Mouse (Mus musculus) neural tube, embryonic 10.5 days (tissue): Measurements from ENCODE around the gene 1700088E04Rik.

Source experiments
- DNase-seq: peaks from one replicate; pipeline ENCODE4 v3.0.0-alpha.2; 2017; ENCODE audit warnings: low spot score; ENCODE audit errors: extremely low spot score

The 1700088E04Rik gene

GRCm38 (mm10) chr15:79131442-79131841, 9.6 kb downstream of the 1700088E04Rik start:
- DNase-seq, result no peak

GRCm38 (mm10) chr15:79130782-79131181, 10.3 kb downstream of the 1700088E04Rik start:
- DNase-seq, result no peak

GRCm38 (mm10) chr15:79129311-79129710, 11.7 kb downstream of the 1700088E04Rik start:
- DNase-seq, result no peak

- no peak for DNase-seq
Measured at GRCm38 (mm10) chr15:79128208-79128607, 12.8 kb downstream of the 1700088E04Rik start.

- no peak for DNase-seq
Measured at GRCm38 (mm10) chr15:79127101-79127500, 14.0 kb downstream of the 1700088E04Rik start.

DNA sequence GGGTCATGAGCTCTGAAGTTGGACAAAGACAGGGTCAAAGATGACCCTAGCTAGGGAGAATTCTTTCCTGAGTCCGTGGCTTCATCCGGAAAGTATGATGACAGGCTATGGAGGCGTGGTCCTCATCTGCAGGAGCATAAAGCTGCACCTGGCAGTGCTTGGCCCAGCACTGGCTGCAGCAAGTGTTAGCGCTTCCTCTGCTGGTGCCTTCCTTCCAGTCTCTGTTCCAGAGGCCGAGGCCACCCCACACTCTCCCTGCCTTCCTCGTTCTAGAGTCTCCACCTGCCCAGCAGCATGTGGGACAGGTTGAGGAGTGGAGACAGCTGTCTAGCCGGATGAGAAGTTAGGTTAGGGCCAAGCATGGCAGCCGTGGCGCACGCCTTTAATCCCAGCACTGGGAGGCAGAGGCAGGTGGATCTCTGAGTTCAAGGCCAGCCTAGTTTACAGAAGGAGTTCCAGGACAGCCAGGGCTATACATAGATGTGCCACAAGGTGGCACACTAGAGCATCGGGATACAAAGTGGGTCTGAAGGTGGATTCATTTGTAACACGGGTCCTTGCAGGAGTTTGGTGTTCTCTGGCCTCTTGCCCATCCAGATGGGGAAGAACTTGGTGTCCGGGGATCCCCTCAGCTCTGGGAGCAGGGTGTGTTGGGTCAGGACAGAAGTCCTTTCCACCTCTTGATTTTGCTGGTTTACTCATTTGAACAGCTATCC, 14.7 kb downstream of the 1700088E04Rik start:
- peak; percentile 50 for DNase-seq

DNA sequence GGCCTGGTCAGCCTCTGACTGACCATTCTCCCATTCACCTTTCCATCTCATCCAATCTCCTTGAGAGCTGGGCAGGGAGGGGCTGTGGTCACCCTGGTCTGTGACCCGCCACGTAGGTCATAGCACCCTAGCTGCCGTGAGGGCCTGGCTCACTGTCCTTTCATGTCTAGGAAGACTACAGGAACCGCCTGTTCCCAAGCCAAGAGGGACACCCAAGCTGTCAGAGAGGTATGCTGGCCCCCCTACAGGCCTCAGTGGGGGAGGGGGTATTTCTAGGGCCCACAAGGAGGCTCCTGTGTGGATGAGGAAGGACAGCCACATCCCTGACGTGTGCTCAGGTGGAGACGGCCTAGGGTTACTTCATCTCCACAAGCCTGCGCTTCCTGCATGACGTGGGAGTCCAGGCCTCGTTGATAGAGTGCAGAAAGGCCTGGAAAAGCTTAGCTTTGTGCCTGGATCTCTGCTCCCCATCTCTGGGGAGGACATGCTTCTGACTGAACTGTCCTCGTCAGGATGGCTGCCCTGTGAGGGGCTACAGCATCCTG, 16.6 kb downstream of the 1700088E04Rik start:
- DNase-seq, result no peak

GRCm38 (mm10) chr15:79123751-79124150, 17.3 kb downstream of the 1700088E04Rik start:
- DNase-seq, result no peak

GRCm38 (mm10) chr15:79122546-79122945, 18.5 kb downstream of the 1700088E04Rik start:
- DNase-seq, result no peak

GRCm38 (mm10) chr15:79122119-79122518, 18.9 kb downstream of the 1700088E04Rik start:
- no peak for DNase-seq

- DNase-seq, result no peak
Measured at GRCm38 (mm10) chr15:79119491-79119890, 21.6 kb downstream of the 1700088E04Rik start.

DNA sequence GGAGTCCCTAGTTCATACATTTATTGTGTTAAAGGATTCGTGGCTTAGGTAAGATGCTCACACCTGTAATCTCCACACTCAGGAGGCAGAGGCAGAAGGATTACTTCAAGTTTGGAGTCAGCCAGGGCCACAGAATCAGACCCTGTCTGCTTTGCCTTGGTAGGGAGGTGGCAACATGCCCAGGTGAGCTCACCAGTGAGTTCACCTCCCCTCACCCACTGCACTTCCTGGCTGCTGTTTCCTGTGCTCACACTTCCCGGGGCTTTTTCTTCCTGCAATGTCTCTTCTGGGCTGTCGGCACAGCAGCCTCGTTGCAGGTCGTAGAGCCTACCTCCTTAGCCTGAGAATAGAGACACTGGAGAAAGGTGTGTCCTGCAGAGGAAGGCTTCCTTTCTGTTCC, 25.8 kb downstream of the 1700088E04Rik start:
- no peak for DNase-seq

- DNase-seq, result no peak
Measured at GRCm38 (mm10) chr15:79111774-79112173, 29.3 kb downstream of the 1700088E04Rik start.

GRCm38 (mm10) chr15:79110528-79110927, 30.5 kb downstream of the 1700088E04Rik start:
- DNase-seq, result no peak

DNA sequence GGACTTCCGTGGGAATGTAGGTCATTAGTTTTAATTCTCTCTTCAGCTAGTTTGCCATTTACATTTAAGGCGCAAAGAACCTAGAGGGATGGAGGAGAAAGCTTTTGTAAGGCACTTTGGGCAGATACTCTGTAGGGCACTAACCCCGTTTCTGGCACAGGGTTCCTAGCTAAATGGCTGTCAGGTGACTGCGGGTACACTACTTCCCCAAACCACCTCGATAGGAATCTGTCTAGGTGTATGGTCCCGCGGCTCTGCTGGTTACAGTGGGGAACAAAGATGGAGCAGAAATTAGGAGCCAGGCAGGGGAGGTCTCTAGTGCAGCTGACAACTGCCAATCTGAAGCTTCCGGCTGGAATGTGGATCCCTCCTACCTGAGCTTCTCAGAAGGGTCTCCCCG, 31.0 kb downstream of the 1700088E04Rik start:
- no peak for DNase-seq

DNA sequence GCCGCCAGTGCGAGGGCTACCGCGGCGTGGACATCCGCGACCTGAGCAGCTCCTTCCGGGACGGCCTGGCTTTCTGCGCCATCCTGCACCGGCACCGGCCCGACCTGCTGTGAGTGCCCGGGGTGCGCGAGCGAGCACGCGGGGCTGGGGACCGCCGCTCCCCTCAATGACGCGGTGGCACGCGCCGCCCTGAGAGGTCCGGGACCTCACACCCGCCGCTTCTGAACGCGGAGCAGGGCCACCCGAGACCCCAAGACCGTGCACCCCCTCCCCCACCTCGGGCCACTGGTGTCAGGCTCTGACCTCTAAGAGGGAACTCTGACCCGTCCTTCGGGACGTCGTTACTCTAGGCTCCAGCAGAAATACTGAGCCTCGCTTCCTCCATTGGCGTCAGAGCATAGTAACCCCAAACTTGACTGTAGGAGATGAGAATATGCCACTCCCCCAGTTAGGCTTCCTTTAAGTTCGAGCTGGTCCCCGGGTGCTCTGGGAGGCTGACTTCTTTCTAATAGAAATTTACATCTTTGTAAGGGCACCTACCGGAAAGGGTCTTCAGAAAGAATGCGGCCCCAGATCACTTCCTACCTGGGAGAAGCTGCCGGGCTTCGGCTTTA, 31.6 kb downstream of the 1700088E04Rik start:
- peak; percentile 75 for DNase-seq

DNA sequence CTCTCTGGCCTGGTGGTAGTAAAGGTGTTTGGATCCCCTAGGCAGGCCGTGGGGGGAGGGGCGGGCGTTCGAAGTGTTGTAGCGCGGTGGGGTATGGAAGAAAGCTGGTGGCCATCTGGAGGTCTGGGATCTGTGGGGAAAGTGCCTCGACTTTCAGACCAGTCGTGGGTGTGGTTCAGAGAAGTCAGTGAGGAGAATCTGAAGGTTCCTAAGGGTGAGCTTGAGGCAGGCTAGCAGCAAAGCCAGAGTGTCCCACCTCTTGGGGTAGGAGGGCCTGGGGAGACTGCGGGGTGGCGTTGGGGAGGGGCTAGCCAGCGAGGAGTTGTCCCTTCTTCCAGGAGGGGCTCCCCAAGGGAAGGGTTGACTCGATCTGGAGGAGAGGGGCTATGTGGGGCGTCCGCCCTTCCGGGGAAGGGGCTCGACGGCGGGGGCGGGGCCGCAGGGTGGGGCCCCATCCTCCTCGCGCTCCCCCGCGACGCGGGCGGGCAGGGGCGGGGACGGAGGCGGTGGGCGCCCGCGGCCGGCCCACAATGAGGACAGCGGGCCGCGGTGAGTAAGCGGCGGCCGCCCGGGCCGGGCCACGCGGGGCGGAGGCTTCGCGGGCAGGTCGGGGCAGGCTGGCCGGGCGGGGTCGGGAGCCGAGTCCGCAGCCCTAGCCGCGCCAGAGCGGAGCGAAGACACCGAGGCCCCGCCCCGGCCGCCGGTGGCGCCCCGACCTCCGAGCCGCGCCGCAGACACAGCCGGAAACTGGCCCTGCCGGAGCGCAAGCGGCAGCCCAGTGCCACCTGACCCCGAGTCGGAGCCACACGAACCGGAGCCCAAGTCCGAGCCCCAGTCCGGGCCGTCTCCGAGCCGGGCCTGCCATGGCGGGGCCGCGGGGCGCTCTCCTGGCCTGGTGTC, 32.4 kb downstream of the 1700088E04Rik start, which contains the start of gene Micall1:
TSS of gene Micall1 (plus strand) at position 478 of the 900 bp plus-strand sequence.
- peak; percentile 65 for DNase-seq

- no peak for DNase-seq
Measured at GRCm38 (mm10) chr15:79107966-79108365, 33.1 kb downstream of the 1700088E04Rik start.

DNA sequence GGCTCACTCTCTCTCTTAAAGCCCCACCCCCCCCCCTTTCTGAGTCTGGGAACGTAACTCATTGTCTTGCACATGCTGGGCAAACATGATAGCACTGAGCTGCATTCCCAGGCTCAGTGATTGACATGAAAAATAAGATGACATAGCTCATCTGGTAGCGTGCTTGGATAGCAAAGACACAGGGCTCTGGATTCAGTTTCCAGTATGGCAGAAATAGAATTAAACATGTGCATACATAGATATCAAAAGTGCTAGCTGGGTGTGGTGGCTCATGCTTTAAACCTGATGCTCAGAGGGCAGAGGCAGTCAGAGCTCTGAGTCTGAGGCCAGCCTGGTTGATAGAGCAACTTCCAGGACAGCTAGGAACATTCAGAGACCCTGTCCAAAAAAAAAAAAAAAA, 35.2 kb downstream of the 1700088E04Rik start:
- no peak for DNase-seq

DNA sequence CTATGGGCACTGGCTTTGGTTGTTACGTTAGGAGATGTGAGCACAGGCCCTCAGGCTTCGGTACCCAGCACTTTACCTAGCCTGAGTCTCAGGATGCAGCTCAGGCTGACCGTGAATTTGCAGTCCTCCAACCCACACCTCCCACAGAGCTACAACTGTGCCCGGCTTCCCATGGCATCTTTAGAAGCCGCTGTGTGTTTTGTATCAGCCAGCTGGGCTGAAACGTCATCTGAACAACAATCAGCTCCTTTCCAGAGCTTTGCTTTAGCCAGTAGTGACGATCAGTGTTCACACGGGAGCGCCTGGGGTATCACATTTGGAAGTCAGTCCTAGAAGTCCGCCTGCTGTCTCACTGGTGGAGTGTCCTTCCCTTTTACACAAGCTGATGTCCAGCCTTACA, 37.8 kb downstream of the 1700088E04Rik start:
- no peak for DNase-seq

DNA sequence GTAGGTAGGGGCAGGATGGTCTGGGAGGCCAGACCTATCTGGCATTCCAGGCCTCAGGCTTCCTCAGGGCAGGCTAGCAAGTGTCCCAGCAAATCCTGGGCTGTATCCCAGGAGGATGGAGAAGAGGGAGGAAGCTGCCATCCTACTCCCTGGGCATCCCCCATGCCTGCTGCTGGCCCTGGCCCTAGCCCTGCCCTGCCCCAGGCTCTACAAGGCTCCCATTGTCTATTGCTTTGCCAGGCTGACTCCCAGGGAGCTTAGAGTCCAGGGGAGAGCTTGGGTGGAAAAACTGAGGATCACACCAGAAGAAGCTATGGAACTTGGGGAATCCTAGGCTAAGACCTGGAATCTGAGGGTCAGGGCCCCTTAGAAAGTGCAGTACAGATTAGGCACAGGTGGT, 39.5 kb downstream of the 1700088E04Rik start:
- DNase-seq, result no peak

DNA sequence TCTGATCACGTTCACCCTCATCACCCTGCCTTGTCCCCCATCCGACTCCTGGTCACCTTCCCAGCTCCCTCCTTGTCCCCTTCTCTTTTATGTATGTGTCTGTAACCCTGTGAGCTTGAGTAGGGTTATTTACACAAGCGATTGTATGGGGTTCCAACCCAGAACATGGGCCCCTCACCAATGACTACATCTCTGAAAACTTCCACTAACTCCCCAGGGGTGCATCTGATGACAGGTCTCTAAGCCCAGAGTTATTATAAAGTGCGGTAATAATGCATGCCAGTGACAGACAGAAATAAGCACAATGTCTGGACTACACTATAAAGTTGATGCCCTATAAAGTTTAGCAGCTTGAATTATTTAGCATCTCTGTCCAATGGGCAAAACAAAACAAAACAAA, 40.7 kb downstream of the 1700088E04Rik start:
- no peak for DNase-seq
